Mouse (Mus musculus) inflammation-experienced regulatory T-cells, adult 6 months (primary cell): ENCODE results near the gene Uba6. TPM values are rescaled to one million over a fixed set of nuclear protein-coding genes. Genes with fewer than 3 reads are reported as not detected.

Experiments
- ATAC-seq: one replicate; pipeline ENCODE4 v1.8.0; 2017
- polyA plus RNA-seq, 3 experiments: library from polyadenylated mRNA; unstranded; fragments of 100-300 nt; shearing (Covaris generic); gene quantifications; one replicate each; pipeline ENCODE4 v1.2.1; 2017

Uba6 gene
- polyA plus RNA-seq = 10 to 100 TPM; 20.3 to 29.4 (median 21.5) TPM

DNA sequence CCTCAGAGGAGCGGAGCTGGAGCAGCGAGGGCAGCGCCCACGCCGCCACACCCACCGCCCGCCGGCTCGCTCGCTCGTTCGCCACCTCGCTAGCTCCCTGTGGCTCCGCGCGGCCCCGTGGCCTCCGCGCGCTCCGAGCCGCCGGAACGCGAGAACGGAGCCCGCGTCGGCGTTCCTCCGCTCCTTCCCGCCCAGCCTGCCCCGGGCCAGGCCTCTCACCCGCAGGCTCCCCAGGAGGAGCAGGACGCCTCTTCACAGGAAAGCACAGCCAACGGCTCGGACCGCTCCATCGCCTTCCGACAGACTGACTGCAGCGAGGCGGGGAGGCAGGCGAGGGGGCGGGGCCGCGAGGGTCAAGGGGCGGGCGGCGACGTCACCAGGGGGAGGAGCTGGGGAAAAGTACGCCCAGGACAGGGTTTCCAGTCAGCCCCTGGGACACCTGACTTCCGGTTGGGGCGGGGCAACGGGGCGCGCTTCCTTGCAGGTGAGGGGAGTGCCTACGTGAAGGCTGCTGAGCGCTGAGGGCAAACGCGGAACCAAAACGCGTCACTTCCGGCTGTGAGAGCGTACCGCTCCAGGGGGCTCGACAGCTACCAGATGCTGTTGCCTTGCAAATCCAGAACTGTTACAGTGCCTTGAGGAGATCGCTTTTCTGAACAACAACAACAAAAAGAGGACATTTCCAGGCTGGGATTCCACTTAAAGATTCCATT is at the start of gene Uba6:
Gene Uba6 (minus strand): TSS at position 355 of the 713 bp plus-strand sequence.
- ATAC-seq = peak; percentile 93

- ATAC-seq = no peak
Observed at GRCm38 (mm10) chr5:86197801-86198200, 25.2 kb upstream of the Uba6 start, which contains the start of gene Gnrhr. Gene Gnrhr, minus strand, starts transcription at chr5:86197901.

GRCm38 (mm10) chr5:86191356-86191755 is 18.8 kb upstream of the Uba6 start:
- ATAC-seq = peak; percentile 71

DNA sequence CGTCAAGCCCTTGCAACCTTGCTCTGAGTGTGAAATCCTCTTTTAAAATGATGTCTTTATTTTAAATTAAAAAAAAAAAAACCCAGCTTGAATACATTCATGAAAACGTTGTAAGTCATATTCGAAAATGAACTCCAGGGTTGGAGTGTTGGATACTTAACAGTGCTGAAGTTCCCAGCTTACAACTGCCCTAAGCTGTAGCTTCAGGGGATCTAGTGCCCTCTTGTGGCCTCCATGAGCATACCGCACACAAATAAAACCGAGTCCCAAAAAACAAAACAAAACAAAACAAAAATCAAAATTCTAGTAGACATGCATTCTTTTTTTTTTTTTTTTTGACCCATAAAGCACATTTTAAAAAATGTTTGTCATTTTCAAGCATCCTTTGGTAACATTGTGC is 18.2 kb upstream of the Uba6 start:
- ATAC-seq = peak; percentile 82

DNA sequence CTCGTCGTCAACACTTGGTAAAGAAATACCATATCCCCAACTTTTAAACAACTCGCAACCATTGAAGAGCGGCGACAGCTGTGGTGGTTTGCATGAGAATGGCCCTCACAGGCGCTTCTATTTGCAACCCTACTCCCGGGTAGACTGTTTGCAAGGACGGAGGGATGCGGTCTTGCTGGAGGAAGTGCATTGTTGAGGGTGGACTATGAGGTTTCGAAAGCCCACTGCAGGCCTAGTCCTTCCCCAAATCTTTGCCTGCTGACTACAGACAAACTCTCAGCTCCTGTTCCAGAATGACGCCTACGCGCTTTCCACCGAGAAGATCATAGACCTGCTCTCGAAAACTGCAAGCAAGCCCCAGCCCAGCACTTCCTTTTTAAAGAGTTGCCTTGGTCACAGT is 17.7 kb upstream of the Uba6 start:
- ATAC-seq = peak; percentile 22

- ATAC-seq = no peak
Observed at GRCm38 (mm10) chr5:86187441-86187840, 14.8 kb upstream of the Uba6 start.

DNA sequence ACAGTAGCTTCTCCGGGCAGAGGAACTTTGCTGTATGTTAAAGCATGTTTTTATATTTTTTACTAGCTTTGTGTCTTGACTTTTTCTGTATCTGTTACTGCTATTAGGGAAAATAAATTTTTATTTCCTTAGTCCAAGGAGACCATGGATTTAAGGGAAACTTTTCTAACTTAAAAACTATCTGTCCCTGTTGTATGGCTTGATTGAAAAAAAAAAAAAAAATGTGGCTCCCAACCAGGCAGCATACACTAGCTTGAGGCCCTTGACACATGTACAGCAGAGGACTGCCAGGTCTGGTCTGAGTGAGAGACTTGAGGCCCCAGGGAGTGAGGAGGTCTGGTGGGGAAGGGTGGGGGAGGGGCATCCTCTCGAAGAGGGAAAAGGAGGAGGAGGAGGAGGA is 1.2 kb upstream of the Uba6 start:
- ATAC-seq = no peak

- peak; percentile 10 for ATAC-seq
Observed at GRCm38 (mm10) chr5:86172088-86172448, 535 bp downstream of the Uba6 start.

DNA sequence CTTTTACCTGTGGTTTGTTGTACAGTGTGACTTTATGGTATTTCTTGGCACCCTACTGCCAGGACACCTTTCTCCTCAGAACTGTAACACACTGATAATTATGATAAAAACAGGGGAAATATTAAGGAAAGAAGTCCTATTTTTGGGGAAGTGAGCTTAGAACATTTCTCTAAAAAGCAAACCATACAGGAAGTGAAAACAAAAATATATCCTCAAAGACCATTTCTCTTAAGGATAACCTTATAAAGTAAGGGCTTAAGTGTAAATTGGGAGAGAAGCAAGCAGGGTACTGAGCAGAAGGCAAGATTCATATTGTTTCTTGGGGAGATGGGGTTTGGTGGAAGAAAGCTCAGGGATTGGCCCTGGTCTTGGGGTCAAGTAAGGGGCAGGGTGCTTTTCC is 42.8 kb downstream of the Uba6 start:
- no peak for ATAC-seq

DNA sequence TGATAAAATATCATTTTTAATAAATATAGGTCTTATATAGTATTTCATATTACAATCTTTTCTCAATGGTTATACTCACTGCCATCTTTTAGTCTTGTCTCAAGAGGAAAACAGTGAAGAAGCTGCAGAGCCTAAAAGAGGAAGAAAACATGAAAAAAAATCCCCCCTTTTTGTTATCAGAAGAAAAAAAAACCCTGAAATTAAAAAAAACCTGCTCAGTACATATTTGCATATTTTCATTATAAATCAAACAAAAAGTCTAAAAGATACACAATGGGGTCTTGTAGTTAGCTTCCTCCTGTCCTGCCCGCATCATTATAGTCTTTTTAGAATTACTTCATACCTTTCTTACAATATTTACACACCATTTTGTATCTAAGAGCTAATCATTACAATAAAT is 43.9 kb downstream of the Uba6 start:
- no peak for ATAC-seq

GRCm38 (mm10) chr5:86118457-86119094 is 54.0 kb downstream of the Uba6 start:
- peak; percentile 84 for ATAC-seq

GRCm38 (mm10) chr5:86113997-86114396 is 58.6 kb downstream of the Uba6 start:
- no peak for ATAC-seq

DNA sequence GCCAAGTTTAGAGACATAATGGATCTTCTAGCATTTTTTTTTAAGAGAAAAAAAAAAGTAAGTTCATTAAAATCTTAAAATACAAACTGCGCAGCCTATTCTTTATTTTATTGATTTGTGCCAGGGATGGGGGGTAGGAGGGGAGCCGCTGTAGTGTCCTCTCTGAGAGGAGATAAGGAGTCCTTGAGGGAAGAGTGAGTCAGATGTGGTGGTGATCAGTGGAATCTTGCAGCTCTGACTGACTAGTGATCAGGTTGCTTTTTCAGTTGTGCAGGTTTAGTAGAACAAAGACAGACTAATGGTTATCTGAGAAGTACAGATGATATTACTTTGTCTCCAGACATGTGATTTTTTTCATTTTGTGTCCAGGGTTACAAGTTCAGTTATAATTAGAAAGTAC is 59.6 kb downstream of the Uba6 start:
- no peak for ATAC-seq

DNA sequence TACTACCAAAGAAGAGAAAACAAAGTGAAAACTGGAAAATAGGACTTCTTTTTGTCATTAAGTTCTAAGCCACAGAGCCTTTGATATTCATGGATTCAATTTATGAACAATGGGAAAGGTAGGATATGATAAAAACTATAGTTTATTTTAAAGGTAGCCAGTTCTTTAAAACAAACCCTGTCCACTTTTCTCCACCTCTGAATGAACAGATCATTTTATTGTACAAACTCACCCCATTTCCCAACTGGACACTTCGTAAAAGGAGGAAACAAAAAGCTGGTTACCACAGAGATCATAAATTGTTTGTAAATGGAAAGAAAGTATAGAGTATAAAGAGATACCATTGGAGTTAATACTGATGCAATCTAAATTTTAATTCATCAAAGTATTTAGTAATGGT is 61.5 kb downstream of the Uba6 start:
- ATAC-seq = no peak

DNA sequence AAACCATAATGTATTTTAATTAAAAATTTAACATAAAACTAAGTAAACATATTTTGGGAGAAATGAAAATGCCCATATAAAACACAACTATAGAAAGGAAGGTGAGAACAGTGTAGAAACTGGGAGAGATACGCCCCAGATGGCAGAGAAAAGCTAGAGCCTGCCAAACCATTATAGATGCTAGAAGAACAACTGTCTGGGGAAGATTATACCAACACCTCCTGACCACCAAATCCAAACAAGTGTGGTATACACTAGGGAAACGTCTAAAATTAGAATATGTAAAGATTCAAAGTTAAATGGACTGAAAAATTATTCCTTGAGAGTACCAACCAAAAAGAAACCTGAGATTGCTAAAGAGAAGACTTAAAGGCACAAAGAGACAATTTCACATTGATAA is 66.0 kb downstream of the Uba6 start:
- ATAC-seq = no peak

GRCm38 (mm10) chr5:86102176-86102575 is 70.4 kb downstream of the Uba6 start:
- no peak for ATAC-seq

- ATAC-seq = peak; percentile 22
Observed at GRCm38 (mm10) chr5:86100621-86101020, 72.0 kb downstream of the Uba6 start.

- no peak for ATAC-seq
Observed at GRCm38 (mm10) chr5:86098988-86099387, 73.6 kb downstream of the Uba6 start.

DNA sequence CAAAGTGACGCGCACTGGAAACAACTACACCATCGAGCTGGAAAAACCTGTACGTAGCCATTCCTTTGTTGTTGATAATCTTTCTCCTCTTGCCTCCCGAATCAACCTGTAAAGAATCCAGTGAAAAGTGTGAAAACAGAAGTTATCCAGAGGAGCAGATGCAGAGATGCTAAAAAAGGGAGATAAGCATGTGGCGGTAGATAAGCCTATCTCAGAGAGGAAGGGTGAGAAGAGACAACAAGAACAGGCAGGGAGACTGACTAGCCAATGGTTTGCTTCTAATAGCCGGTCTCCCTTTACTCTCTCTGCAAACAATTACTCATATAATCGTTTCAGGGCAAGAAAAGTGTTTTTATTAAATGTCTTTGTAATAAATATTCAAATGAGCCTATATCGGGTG is 77.8 kb downstream of the Uba6 start:
- ATAC-seq = no peak

DNA sequence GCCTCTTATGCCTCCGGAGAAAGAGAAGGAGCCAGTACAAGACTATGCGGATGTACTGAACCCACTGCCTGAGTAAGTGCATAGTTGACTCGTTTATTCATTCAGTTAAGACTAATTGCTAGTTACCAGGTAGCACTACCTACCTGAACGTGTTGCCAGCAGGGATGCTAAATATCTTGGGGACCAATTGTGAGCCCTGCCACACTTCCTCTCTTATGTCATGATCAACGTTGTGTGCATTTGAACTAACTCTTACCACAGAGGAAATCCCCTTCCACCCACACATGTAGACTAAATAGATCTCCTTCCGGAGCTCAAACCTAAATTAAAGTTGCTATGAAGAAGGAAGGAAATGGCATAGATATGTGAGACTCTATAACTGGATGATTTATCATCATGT is 85.9 kb downstream of the Uba6 start:
- ATAC-seq = peak; percentile 99

- ATAC-seq = no peak
Observed at GRCm38 (mm10) chr5:86084979-86085378, 87.6 kb downstream of the Uba6 start.

DNA sequence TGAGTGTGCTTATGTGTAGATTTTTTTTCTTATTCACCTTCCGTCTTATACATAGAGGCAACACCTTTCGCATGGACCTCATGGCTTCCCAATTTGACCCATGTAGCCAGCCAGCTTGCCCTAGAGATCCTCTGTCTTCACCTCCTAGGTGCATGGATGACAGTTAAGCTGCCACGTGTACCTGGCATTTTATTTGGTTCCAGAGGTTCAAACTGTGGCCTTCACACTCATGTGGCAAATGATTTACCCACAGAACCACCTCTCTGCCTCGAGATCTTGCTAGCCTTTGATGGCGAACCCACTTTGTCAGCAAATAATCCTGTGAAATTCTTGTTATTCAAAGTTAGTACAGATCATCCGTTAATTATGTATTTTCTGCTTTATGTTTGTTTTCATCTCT is 88.6 kb downstream of the Uba6 start:
- ATAC-seq = no peak

- peak; percentile 52 for ATAC-seq
Observed at GRCm38 (mm10) chr5:86078720-86079334, 93.8 kb downstream of the Uba6 start.

DNA sequence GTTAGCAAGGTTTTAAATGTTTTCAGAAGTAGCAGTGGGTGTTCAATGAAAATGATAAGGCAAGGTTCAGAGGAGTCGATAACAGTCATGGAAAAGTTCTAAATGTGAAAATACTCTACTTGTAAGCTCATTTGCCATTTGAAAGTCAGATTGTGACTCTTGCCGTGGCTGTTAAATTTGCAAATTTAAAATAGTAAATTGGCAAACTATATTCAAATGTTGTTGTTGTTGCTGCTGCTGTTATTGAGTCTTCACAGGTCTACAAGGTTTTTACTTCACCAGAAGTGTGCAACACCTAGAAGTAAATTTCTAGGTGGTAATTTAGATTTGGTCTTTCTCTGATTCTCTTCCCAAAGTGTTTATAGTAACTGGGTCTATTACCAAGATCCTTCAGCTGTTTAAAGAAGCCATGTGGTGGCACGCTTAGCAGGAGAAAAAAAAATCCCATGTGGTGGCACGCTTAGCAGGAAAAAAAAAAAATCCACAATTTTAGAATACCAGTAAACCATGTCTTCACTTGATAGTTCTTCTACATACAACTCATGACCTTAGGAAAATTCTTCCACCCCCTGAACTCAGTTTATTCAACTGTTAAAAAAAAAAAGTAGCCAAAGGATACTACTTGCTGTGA is 99.7 kb downstream of the Uba6 start:
- ATAC-seq = no peak
